Mouse (Mus musculus) kidney, embryonic 14.5 days (tissue): ENCODE measurements around the gene Patz1. TPM values are rescaled to one million over a fixed set of nuclear protein-coding genes. Genes with fewer than 3 reads are reported as not detected.

Experiments used
- ATAC-seq: fragments of 200-750 bp; cut with Nextera tagmentation; 2 replicates; pipeline ENCODE4 v1.8.0; 2017; ENCODE audit warnings: moderate number of reproducible peaks, mild to moderate bottlenecking, moderate TSS enrichment, moderate library complexity; ENCODE audit not compliant: low FRiP score, low TSS enrichment
- H3K27ac ChIP-seq: fragments of 300-500 bp; sonication (generic); 2 replicates; pipeline ENCODE4 v1.5.1; 2014; ENCODE audit warnings: low read depth, mild to moderate bottlenecking, low read length, moderate library complexity, mixed read lengths
- H3K27me3 ChIP-seq: fragments of 300-500 bp; sonication (generic); 2 replicates; pipeline ENCODE4 v1.6.1; 2014; ENCODE audit warnings: mild to moderate bottlenecking, low read length; ENCODE audit not compliant: control insufficient read depth, insufficient read depth
- H3K36me3 ChIP-seq: fragments of 300-500 bp; sonication (generic); 2 replicates; pipeline ENCODE4 v1.6.1; 2014; ENCODE audit warnings: low read length, mixed read lengths; ENCODE audit not compliant: control insufficient read depth, insufficient read depth
- H3K4me1 ChIP-seq: fragments of 300-500 bp; sonication (generic); 2 replicates; pipeline ENCODE4 v1.6.1; 2014; ENCODE audit warnings: low read length, mixed read lengths; ENCODE audit not compliant: control insufficient read depth, insufficient read depth
- H3K4me2 ChIP-seq: fragments of 300-500 bp; sonication (generic); replicated peaks from 2 replicates; pipeline ENCODE4 v1.6.1; 2014; ENCODE audit warnings: low read depth, mild to moderate bottlenecking, low read length
- H3K4me3 ChIP-seq: fragments of 300-500 bp; sonication (generic); 2 replicates; pipeline ENCODE4 v1.5.1; 2014; ENCODE audit warnings: mild to moderate bottlenecking, low read length
- H3K9ac ChIP-seq: fragments of 300-500 bp; sonication (generic); 2 replicates; pipeline ENCODE4 v1.6.1; 2014; ENCODE audit warnings: low read depth, mild to moderate bottlenecking, low read length, moderate library complexity
- H3K9me3 ChIP-seq: fragments of 300-500 bp; sonication (generic); 2 replicates; pipeline ENCODE4 v1.6.1; 2016; ENCODE audit warnings: low read length; ENCODE audit not compliant: control insufficient read depth
- WGBS: fragments of 180-500 bp; shearing (Covaris S2); extraction: QIAGEN DNeasy Blood & Tissue Kit; methylation state at CpG from one replicate; pipeline ENCODE4 v1.1.7; 2014; 5-methylcytosine and 5-hydroxymethylcytosine counted together
- polyA plus RNA-seq: library from polyadenylated mRNA; unstranded; fragments of >200 nt; fragmentation: Nextera tagmentation; extraction: Ambion mirVana; gene quantifications from 2 replicates; pipeline ENCODE4 v1.2.1, GENCODE M21; 2014

Gene Patz1
- polyA plus RNA-seq, 1 experiment from 2014 or later: 76.6 TPM

DNA sequence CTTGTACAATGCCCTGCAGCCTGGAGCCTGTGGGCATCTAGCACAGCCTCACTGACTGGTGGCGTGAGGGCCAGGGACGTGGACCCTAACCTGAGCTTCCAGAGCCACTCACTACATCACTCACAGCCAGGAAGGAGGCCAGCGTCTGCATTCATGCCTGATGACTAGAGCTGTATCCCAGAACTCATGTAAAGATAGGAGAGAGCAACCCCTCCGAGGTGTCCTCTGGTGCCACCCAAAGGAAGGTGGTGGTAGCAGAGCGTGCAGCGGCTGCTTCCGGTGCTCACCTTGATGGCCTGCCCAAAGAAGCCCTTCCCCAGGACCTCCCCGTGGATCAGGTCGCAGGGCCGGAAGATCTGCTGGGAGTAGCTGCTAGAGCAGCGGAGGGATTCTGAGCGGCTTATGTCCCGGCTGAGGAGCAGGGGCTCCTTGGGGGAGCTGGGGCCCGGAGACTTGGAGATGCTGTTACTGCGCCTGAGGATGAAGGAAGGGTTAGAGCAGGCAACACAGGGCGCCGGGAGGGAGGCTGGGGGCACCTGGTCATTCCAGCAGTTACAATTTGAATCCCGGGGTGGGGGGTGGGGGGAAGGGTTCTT lies 64.4 kb downstream of the Patz1 start:
- Histone ChIP-seq H3K4me1 (peaks cover 14% of the 10 kb centered on the region), H3K9ac (no peak overlapping the region), H3K9me3 (no peaks in the 10 kb centered on the region), H3K36me3 (peaks cover 39% of the 10 kb centered on the region), H3K4me2 (no peak overlapping the region), H3K27me3 (no peaks in the 10 kb centered on the region), H3K27ac (no peak overlapping the region), H3K4me3 (no peak overlapping the region)
- ATAC-seq: no peak; the same call in 1 of the 2 replicates
- 52% methylated on average over 18 of the region's 18 CpGs for WGBS

Other genes starting within 250 kb of the Patz1 start
- gene Sfi1, start 95.4 kb upstream of the Patz1 start, polyA plus RNA-seq: 10.5 and 12.7 TPM in 2 replicates
- gene Eif4enif1, start 86.5 kb upstream of the Patz1 start, polyA plus RNA-seq: 46.8 and 65.8 TPM in 2 replicates
- gene Drg1, start 22.5 kb upstream of the Patz1 start, polyA plus RNA-seq: 225 and 249 TPM in 2 replicates
- gene Pik3ip1, start 41.5 kb downstream of the Patz1 start, polyA plus RNA-seq: 7.0 and 7.8 TPM in 2 replicates
- 32.6 and 41.7 TPM in 2 replicates for gene Limk2, start 120.3 kb downstream of the Patz1 start, polyA plus RNA-seq
- gene Rnf185, start 163.5 kb downstream of the Patz1 start, polyA plus RNA-seq: 23.6 and 45.2 TPM in 2 replicates
- 0.39 and 0.77 TPM in 2 replicates for gene Pla2g3, start 199.4 kb downstream of the Patz1 start, polyA plus RNA-seq
- gene Inpp5j, start 215.9 kb downstream of the Patz1 start, polyA plus RNA-seq: 0.40 and 0.61 TPM in 2 replicates
- 82.1 and 107 TPM in 2 replicates for gene Selenom, start 225.8 kb downstream of the Patz1 start, polyA plus RNA-seq